19 mouse cellular contexts compared by ENCODE assay signal in genomic region chr10:40386126-40386525, GRCm38 (mm10). TPM values are rescaled to one million over a fixed set of nuclear protein-coding genes. Genes with fewer than 3 reads are reported as not detected.
DNase-seq lines count a peak whose midpoint lies in the region; ATAC-seq and TF ChIP-seq lines count a peak whose summit lies in the region.
"Had no signal": no experiment of that assay in that cellular context is flagged by ENCODE, and none has a peak within 500 bp of the region (broad histone marks: within the 10 kb centered on the region; RNA-seq: fewer than 3 reads in every experiment).

No protein-coding gene starts in this region.

- H3K36me3 ChIP-seq in spleen, adult 2 months (ENCODE audit: control insufficient read depth, insufficient read depth, low read length), result no peaks in the 10 kb centered on the region

- WGBS in spleen, adult 2 months, result 69% methylated on average over 4 of the region's 4 CpGs

- no peak overlapping the region for H3K4me3 ChIP-seq in spleen, adult 2 months (ENCODE audit: extremely low read depth, insufficient read depth, insufficient read length)
- no peak overlapping the region for H3K4me3 ChIP-seq in bone marrow macrophage, adult 2 months (ENCODE audit: insufficient read depth, low read length)
- H3K4me3 ChIP-seq: embryonic facial prominence, embryonic 10.5 days; forebrain, embryonic 13.5 days; gastrocnemius, adult 2 months; heart, embryonic 13.5 days had no signal

- TF ChIP-seq POLR2A in spleen, adult 2 months (IDR thresholded peaks at IDR 0.05; ENCODE audit: low read depth, low read length), result no peak
- TF ChIP-seq POLR2A in bone marrow macrophage, adult 2 months (IDR thresholded peaks at IDR 0.05; ENCODE audit: borderline replicate concordance, low read depth, low read length), result no peak

- H3K27ac ChIP-seq in spleen, adult 2 months (ENCODE audit: insufficient read depth, low read length), result peak overlapping the region; percentile 62; the same call in 1 of the 2 replicates
- peak overlapping the region; percentile 66 for H3K27ac ChIP-seq in bone marrow macrophage, adult 2 months (ENCODE audit: insufficient read depth, low read depth, low read length)
- H3K27ac ChIP-seq: embryonic facial prominence, embryonic 10.5 days; forebrain, embryonic 13.5 days; gastrocnemius, adult 2 months; heart, embryonic 13.5 days; hindbrain, embryonic 14.5 days had no signal

- no peaks in the 10 kb centered on the region for H3K27me3 ChIP-seq in spleen, adult 2 months (ENCODE audit: control insufficient read depth, insufficient read depth, low read length)
- H3K27me3 ChIP-seq: CH12.LX; forebrain, embryonic 13.5 days; heart, embryonic 13.5 days had no signal

- TF ChIP-seq CTCF in spleen, adult 2 months (IDR thresholded peaks at IDR 0.05; ENCODE audit: extremely low read depth, insufficient read depth, insufficient read length, insufficient replicate concordance), result no peak
- TF ChIP-seq CTCF in bone marrow macrophage, adult 2 months (IDR thresholded peaks at IDR 0.05; ENCODE audit: low read depth, low read length), result no peak

- DNase-seq in spleen, adult 2 months (ENCODE audit: low read depth in 1 of 2, low spot score in 2 of 2), result peak in 1 of 2 experiments; percentile 27
- no peak for DNase-seq in spleen, postnatal 14 days (ENCODE audit: low spot score in 2 of 2)
- DNase-seq in natural killer cell, adult 2 months (ENCODE audit: low spot score in 2 of 2), result peak; percentile 27 to 56
- DNase-seq in lung, adult 18-20 months, result no peak
- no peak for DNase-seq in adrenal gland, postnatal 10 days
- DNase-seq: adrenal gland, postnatal 14 days; cerebellum, adult 2 months; cerebellum, postnatal 10 days; forebrain, postnatal 0 days; gastrocnemius, adult 2 months; gastrocnemius, postnatal 25 days had no signal

- ATAC-seq in CD4-positive, CD25-positive, alpha-beta regulatory T cell, adult 4 months, result peak; percentile 79
- ATAC-seq: forebrain, embryonic 13.5 days; forebrain, postnatal 0 days; intestine, postnatal 0 days had no signal

- peaks cover 11% of the 10 kb centered on the region; the same call in 1 of the 2 replicates for H3K4me1 ChIP-seq in spleen, adult 2 months (ENCODE audit: control insufficient read depth, insufficient read depth, insufficient read length)
- peaks cover 62% of the 10 kb centered on the region for H3K4me1 ChIP-seq in bone marrow macrophage, adult 2 months (ENCODE audit: control insufficient read depth, insufficient read depth, low read length)
- H3K4me1 ChIP-seq: embryonic facial prominence, embryonic 10.5 days; heart, embryonic 13.5 days had no signal

RNA-seq across cellular contexts. Expression of gene Cdk19, which starts 46.8 kb away (rescaled TPM):
- 10.7 and 12.6 TPM in 2 replicates for polyA plus RNA-seq in spleen, adult 2 months (2012; rRNA removed)
- polyA plus RNA-seq in CD4-positive, CD25-positive, alpha-beta regulatory T cell, adult 4 months (2017; shearing (Covaris generic)), result 10 to 100 TPM; 11.4 to 18.3 TPM
- 38.4 and 41.2 TPM in 2 replicates for polyA plus RNA-seq in bone marrow macrophage, adult 2 months (2012; ENCODE audit: insufficient read depth, insufficient read length, missing spikeins)
- total RNA-seq in adrenal gland, postnatal 10 days (2021), result 10 to 100 TPM; 11.9 to 12.9 TPM

Comparison
In these comparisons a context has a peak if more than half of its experiments do, and no peak if none do; other contexts are left out.
1. DNase-seq: peak in natural killer cell, adult 2 months (2 of 2); none in spleen, postnatal 14 days (0 of 2), lung, adult 18-20 months (0 of 2) and adrenal gland, postnatal 10 days (single experiment).